Mouse (Mus musculus): ENCODE data around the gene Dph5.
A peak's percentile ranks its signal among the peaks of the same experiment; 100 is the strongest.
"Not testable (repeated sequence)": the region's sequence is repeated elsewhere in the genome, so short reads cannot be mapped to it uniquely, and the experiment has no call there.

Gene Dph5

GRCm38 (mm10) chr3:115887427-115888309 is at the start of gene Dph5:
Gene Dph5 (plus strand): TSS chr3:115887837.
- DNase-seq (ENCODE audit: low spot score), result peak; percentile 95

DNA sequence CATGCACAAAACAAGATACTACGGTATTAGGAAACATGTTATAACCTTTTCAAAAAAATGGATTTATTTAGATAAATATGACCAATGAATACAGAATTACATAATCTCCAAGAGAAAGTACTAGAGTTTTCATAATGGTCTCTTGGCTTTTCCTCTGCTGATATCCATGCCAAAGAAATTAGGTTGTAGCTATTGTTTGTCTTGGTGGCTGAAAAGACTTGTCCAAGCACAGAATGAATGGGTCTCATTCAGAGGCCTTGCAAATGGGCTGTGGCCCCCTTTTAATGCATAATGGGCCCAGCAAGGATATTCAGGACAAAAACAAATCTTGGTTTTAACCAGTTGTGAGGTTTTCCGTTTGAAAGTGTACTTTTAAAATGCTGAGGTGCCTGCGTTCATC is 43.1 kb upstream of the Dph5 start:
- DNase-seq (ENCODE audit: low spot score), result peak; percentile 32

DNA sequence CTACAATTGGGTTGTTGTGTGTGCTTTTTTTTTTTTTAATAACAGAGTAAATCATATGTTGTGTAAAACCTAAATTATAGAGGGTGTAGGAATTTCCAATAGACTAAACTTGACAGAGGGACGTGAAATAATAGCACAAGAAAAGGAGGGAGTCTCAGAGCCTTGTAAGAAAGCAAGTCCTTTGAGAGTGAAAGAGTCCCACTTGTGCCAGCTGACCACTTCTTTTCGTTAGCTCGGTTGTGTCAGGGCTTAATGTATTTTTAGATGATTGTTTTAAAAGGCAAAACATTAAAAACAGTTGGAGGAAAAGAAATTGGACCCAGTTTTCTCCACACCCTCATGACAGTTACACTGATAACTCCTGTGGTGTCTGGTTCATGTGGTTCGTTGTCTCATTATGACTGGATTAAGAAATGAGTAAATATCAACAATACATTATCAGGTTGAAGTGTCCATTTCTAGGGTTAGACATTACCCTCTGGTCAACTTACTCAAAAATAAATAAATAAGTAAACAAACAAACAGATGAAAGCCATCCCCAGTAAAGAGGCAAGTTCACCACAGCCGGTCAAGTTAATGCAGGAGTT is 42.5 kb upstream of the Dph5 start:
- DNase-seq (ENCODE audit: low spot score), result no peak

DNA sequence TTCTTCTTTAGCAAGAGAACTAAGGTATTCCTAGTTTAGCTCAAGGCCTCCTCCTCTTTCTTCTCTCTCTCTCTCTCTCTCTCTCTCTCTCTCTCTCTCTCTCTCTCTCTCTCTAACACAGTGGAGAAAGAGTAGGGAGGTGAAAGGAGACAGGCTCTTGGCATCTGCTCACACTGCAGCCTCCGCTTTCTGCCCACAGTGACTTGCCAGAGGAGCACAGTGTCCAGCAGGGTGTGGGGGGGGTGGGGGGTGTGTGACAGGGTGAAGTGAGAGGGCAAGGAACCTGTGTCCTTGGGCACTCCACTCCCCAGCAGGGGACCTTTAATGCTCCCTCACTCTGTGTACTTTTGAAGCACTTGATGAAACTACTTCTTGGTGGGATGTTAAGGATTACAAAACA is 41.9 kb upstream of the Dph5 start:
- no peak for DNase-seq (ENCODE audit: low spot score)

DNA sequence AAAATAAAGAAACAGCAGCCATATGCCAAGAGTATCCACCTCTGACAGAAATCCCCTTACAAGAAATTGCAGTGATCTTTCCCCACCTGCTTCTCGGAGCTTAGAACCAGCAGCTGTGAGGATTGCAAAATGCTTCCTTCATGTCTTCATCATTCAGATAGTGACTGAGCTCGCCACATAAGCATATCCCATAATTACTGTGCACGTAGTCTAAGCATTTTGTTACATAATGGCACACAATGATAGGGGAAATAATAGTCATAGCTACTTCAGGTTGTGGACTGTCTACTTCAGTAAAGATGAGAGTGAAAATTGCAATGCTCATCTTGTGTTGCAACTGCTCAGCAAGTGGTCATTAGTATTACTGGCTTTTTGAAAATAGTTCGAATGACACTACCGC is 41.5 kb upstream of the Dph5 start:
- no peak for DNase-seq (ENCODE audit: low spot score)

DNA sequence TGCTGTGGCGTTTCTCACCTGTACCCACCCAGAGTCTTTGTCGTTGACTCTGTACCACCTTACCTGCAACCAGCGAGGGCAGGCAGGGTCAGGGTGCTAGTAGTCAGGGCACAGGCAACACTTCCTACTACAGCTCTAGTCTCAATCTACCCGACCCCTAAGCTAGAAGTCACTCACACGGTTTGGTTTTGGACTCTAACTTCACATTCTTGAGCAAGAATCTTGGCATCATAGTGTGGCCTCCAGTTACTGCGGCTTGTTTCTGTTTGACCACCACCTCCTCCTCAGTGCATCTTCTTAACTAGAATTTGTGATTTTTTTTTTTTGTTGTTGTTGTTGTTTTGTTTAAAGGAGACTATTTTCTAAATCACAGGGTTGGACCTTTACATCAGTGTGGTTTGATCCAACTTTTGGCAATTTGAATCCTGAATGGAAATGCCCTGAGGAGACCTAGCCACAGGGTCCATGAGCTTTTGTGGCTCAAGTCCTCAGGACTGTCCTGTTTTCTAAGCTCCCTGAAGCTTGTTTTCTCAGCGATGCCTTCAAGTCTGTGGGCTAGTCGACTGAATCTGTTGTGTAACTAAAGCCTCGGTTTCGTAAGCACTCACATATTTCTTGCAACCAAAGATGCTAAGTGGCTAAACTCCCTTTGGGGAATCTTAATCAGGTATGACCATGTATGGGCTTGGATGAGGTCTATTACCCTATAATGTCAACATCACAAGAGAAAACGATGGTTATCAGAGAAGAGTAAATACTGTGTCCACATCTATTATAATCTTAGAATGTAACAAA is 38.8 kb upstream of the Dph5 start:
- no peak for DNase-seq (ENCODE audit: low spot score)

DNA sequence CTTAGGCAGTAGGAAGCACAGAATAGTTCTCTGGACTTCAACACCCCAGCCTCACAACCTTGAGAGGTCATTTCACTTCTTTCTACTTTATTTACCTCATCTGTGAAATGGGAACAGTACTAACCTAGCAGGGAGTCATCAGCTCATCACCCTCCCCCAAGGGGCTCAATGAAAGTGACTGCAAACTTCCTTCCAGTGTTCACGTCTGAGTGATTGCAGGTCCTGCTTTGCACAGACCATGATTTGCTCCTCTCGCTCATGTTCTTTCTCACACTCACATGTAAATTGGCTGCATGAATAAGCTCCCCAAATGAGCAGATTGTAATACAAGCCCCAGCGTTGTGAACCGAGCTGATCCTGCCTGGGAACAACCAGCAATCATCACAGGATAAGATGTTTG is 36.7 kb upstream of the Dph5 start:
- no peak for DNase-seq (ENCODE audit: low spot score)

- no peak for DNase-seq (ENCODE audit: low spot score)
Observed at GRCm38 (mm10) chr3:115854672-115855191, 32.9 kb upstream of the Dph5 start.

GRCm38 (mm10) chr3:115855576-115855975 is 32.1 kb upstream of the Dph5 start:
- DNase-seq (ENCODE audit: low spot score), result no peak

- peak; percentile 73 for DNase-seq (ENCODE audit: low spot score)
Observed at GRCm38 (mm10) chr3:115856484-115857022, 31.1 kb upstream of the Dph5 start.

DNA sequence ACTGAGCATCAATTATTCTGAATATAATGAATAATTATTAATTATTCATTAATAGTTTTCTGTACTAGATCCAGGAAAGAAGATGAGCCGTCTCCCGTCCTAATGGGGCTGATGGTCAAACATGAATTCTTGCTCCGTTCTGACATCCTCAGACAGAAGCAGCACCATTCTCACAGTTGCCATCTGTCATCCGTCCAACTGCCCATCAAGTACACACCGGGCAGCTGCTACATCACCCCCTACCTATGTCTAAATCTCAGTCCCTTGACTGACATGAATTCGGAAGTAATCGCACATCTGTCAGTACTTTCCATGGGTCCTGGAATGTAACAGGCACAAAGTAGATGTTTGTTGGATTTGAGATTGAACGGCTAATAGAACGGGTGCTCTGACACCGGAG is 30.2 kb upstream of the Dph5 start:
- DNase-seq (ENCODE audit: low spot score), result no peak

GRCm38 (mm10) chr3:115858822-115859221 is 28.8 kb upstream of the Dph5 start:
- DNase-seq (ENCODE audit: low spot score), result no peak

DNA sequence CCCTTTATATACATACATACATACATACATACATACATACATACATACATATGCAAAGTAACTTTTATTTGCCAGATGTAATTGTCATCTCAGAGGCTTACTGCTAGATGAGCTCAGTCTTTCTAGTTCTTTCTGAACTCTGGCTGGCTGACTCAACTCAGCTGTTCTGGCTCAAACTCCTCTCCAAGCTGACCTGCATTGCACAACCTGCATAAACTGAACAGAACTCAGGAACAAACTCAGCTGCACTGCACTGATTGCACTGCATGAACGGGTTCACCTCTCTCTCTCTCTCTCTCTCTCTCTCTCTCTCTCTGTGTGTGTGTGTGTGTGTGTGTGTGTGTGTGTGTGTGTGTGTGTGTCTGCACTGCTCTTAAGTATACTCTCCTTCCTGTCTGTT is 26.9 kb upstream of the Dph5 start:
- not testable (repeated sequence) for DNase-seq (ENCODE audit: low spot score)

DNA sequence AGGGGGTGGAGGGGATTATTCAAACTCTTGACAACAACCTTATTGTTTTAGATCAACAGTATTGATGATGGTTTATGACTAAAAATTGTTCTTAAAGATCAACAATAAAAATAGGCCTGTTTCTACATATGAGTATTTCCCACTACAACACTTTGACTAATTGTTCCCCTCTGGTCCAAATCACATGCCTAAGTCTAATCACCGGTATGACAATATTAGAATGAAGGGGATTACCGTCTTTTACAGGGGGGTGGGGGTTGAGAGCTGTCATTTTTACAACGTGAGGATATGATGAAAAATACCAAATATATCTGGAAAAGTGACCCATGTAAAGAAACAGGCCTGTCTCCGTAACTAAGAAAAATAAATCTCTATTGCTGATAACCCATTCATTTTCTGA is 24.1 kb upstream of the Dph5 start:
- DNase-seq (ENCODE audit: low spot score), result no peak

- DNase-seq (ENCODE audit: low spot score), result no peak
Observed at GRCm38 (mm10) chr3:115867150-115867549, 20.5 kb upstream of the Dph5 start.

GRCm38 (mm10) chr3:115867901-115868300 is 19.7 kb upstream of the Dph5 start:
- no peak for DNase-seq (ENCODE audit: low spot score)

GRCm38 (mm10) chr3:115869360-115869759 is 18.3 kb upstream of the Dph5 start:
- no peak for DNase-seq (ENCODE audit: low spot score)

DNA sequence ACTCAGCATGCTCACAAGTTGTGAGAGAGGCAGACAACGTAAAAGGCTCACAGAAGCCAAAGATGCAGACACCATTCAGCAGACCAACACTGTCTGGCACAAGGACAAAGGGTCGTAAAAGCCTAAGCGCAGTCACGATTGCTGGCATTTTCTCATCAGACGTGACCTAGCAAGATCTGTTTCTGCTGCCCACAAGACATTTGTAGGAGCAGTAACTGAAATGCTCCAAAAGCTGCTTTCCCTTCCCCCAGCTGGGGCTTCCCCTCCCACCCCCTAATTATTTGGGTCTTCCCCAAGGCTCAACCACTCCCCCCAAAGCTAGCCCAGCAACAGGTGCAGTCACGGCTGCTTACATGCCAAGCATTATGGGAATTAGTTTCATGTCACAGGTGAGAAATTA is 12.1 kb upstream of the Dph5 start:
- no peak for DNase-seq (ENCODE audit: low spot score)

GRCm38 (mm10) chr3:115877133-115877532 is 10.5 kb upstream of the Dph5 start:
- DNase-seq (ENCODE audit: low spot score), result no peak

DNA sequence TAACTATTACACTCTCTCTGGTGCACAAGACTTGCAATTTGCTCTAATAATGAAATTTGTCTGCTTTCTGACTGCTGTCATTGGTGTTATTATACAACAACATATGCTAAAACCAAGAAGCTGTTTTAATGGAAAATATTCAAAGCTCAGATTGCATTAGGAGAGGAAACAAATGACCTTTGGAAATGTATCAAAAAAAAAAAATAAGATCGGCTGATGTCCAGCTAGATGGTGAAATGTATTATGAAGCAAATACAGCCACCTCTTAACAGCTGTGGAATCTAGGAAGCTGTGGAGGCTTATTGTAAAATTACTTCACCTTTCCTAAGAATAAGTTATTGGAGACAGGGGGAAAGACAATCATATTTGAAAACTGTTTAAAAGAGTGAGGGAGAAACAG is 3.6 kb upstream of the Dph5 start:
- no peak for DNase-seq (ENCODE audit: low spot score)

DNA sequence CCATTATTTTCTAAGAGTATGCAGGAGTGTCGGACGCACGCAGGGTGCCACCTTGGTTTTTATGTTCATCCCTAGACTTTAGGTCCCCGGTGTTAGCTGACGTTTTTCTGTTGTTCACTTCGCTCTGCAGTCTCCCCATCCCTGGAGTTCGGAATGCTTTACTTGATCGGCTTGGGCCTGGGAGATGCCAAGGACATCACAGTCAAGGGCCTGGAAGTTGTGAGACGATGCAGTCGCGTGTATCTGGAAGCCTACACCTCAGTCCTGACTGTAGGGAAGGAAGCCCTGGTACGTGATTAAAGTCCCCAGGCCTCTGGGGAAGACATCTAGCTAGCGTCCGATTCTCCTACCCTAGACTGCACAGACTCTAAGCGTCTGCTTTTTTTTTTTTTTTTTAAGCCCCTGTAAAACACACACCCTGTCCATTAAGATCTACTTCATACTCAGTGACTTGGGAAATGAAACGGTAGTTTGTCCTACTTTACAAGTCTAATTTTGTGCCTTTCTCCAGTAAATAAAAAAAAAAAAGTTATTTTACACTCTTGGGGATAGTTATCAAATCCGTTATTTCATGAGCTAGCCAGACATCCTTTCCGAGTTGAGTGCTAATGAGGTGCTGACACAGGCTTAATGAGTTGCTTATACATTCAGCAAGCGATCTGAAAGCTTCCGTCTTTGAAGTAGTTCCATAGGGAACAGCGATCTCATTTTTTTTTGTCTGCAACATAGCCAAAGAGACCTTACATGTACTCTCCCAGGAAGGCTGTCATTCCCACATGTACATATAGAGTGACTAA is 871 bp downstream of the Dph5 start:
- peak; percentile 28 for DNase-seq (ENCODE audit: low spot score)

DNA sequence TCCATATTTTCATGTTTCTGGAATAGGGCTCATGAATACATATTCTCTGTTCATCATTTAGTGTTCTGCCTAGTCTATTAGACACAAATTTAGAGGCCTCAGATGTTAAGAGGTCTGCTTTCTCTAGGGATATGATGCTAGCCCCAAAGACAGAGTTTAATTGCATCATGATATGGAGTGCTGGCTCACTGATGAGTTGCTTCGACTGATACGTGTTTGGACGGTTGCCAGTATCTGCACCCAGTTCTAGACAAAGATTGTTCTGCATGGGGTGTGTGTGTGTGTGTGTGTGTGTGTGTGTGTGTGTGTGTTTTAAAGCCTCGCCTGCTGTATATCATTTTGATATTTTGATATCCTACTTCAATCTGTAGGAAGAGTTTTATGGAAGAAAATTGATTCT is 4.7 kb downstream of the Dph5 start:
- DNase-seq (ENCODE audit: low spot score), result no peak
